Mouse (Mus musculus) limb, embryonic 12.5 days (tissue): ENCODE data around the gene Tbc1d22a. TPM values are rescaled to one million over a fixed set of nuclear protein-coding genes. Genes with fewer than 3 reads are reported as not detected.

Experiments
- ATAC-seq: fragments of 200-750 bp; cut with Nextera tagmentation; 2 replicates; pipeline ENCODE4 v1.8.0; 2017; ENCODE audit warnings: low read depth, moderate TSS enrichment; ENCODE audit not compliant: insufficient number of reproducible peaks, insufficient read depth, low FRiP score, low TSS enrichment
- H3K27ac ChIP-seq: fragments of 300-500 bp; sonication (generic); 2 replicates; pipeline ENCODE4 v1.5.1; 2016; ENCODE audit warnings: mild to moderate bottlenecking, moderate library complexity
- H3K27me3 ChIP-seq: fragments of 300-500 bp; sonication (generic); 2 replicates; pipeline ENCODE4 v1.6.1; 2016; ENCODE audit warnings: mild to moderate bottlenecking, moderate library complexity
- H3K36me3 ChIP-seq: fragments of 300-500 bp; sonication (generic); 2 replicates; pipeline ENCODE4 v1.6.1; 2016; ENCODE audit warnings: mild to moderate bottlenecking, moderate library complexity
- H3K4me1 ChIP-seq: fragments of 300-500 bp; sonication (generic); replicated peaks from 2 replicates; pipeline ENCODE4 v1.6.1; 2016
- H3K4me2 ChIP-seq: fragments of 300-500 bp; sonication (generic); 2 replicates; pipeline ENCODE4 v1.6.1; 2016; ENCODE audit warnings: mild to moderate bottlenecking, moderate library complexity
- H3K4me3 ChIP-seq: fragments of 300-500 bp; sonication (generic); replicated peaks from 2 replicates; pipeline ENCODE4 v1.5.1; 2016; ENCODE audit warnings: mild to moderate bottlenecking
- H3K9ac ChIP-seq: fragments of 300-500 bp; sonication (generic); replicated peaks from 2 replicates; pipeline ENCODE4 v1.6.1; 2016; ENCODE audit warnings: mild to moderate bottlenecking, moderate library complexity
- H3K9me3 ChIP-seq: fragments of 300-500 bp; sonication (generic); 2 replicates; pipeline ENCODE4 v1.6.1; 2016; ENCODE audit warnings: mild to moderate bottlenecking, moderate library complexity
- WGBS: fragments of 180-500 bp; shearing (Covaris S2); methylation state at CpG from one replicate; pipeline ENCODE4 v1.1.7; 2016; 5-methylcytosine and 5-hydroxymethylcytosine counted together
- polyA plus RNA-seq: library from polyadenylated mRNA; unstranded; fragments of >200 nt; fragmentation: Nextera tagmentation; extraction: Ambion mirVana; gene quantifications from 2 replicates; pipeline ENCODE4 v1.2.1, GENCODE M21; 2016

Gene Tbc1d22a
- polyA plus RNA-seq, 1 experiment from 2014 or later: 12.1 TPM

DNA sequence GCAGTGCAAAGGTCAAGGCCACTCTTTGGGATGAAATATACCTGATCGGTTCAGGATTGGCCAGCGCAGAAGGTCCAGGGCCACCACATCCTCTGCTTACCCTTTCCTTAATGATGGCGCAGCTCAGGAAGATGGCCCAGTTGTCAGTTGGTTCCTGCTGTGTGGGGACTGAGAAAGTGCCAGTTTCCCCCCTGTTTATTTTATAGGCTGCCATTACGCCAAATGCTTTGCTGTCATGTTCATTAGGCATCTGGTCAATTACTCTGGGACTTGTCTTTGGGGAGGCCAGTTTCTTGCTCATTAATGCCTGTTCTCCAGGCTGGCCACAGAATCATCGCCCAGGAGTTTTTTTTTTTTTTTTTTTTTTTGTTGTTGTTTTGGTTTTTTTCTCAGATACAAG, 299.1 kb downstream of the Tbc1d22a start:
- Histone ChIP-seq H3K9me3 (no peaks in the 10 kb centered on the region), H3K9ac (no peak overlapping the region), H3K4me3 (no peak overlapping the region), H3K27me3 (no peaks in the 10 kb centered on the region), H3K4me1 (no peaks in the 10 kb centered on the region), H3K27ac (no peak overlapping the region), H3K36me3 (no peaks in the 10 kb centered on the region), H3K4me2 (no peak overlapping the region)
- no peak for ATAC-seq
- 62% methylated on average over 5 of the region's 5 CpGs for WGBS

DNA sequence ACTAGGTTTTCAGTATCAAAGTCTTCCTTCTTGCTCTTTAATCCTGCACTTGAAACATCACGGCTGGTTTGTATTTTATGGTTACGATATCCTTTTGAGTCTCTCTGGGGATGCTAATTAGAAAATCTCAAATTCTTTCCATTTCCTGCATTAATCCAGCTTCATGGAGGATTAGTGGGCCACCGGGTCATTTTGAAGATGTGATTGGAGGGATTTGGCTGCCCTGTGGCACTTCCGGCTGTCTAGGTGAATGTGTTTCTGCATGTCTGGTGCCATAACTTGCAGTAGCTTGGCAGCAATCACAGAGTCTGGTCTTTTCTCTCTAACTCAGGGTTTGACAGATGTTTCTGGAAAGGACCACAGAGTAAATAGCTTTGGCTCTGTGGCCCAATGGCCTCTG, 305.9 kb downstream of the Tbc1d22a start:
- ATAC-seq: no peak
- Histone ChIP-seq H3K9me3 (no peaks in the 10 kb centered on the region), H3K27me3 (no peaks in the 10 kb centered on the region), H3K4me3 (no peak overlapping the region), H3K9ac (no peak overlapping the region), H3K4me2 (no peak overlapping the region), H3K36me3 (no peaks in the 10 kb centered on the region), H3K4me1 (no peaks in the 10 kb centered on the region), H3K27ac (no peak overlapping the region)
- WGBS: 35% methylated on average over 4 of the region's 4 CpGs

DNA sequence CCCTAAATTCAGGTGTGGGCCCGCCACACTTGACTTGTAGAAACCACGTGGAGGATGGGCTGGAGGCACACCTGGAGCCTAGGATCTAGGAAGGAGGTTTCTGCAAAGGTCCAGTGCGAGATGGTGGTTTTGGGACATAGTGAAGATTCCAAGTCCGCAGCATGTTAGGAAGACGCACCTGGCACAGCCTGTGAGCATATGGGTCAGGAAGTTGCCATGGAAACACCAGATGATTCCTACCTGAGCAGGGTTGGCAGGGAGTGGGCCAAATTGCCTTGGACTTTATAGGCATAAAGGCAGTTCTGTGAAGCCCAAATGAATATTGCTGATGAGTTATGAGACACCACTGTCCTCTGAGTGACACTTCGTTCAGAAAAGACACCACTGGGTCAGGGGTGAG, 321.1 kb downstream of the Tbc1d22a start:
- H3K27ac ChIP-seq: no peak overlapping the region
- no peak overlapping the region for H3K4me2 ChIP-seq
- no peaks in the 10 kb centered on the region for H3K27me3 ChIP-seq
- no peak overlapping the region for H3K9ac ChIP-seq
- 82% methylated on average over 6 of the region's 6 CpGs for WGBS
- no peaks in the 10 kb centered on the region for H3K36me3 ChIP-seq
- no peaks in the 10 kb centered on the region for H3K4me1 ChIP-seq
- no peak for ATAC-seq
- H3K4me3 ChIP-seq: no peak overlapping the region
- no peaks in the 10 kb centered on the region for H3K9me3 ChIP-seq

DNA sequence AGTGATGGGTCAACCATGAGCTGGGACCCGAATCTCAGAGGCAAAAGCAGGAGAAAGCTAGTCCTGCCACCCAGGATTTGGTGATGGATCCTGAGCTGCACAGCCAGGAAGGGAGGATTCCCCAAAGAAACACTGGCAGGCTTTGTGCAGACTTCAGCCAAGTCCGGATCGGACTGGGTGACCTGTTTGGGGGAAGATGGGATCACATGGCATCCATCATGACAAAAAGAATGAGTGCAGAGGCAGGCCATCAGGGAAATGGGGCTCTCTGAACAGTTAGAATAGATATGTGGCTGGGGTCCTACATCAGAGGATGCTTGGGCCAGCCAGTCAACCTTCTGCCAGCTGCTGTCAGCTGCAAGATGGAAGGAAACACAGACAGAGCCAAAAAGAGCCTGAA, 328.1 kb downstream of the Tbc1d22a start:
- Histone ChIP-seq H3K4me1 (no peaks in the 10 kb centered on the region), H3K27me3 (no peaks in the 10 kb centered on the region), H3K27ac (no peak overlapping the region), H3K9me3 (no peaks in the 10 kb centered on the region), H3K4me2 (no peak overlapping the region), H3K9ac (no peak overlapping the region), H3K4me3 (no peak overlapping the region), H3K36me3 (no peaks in the 10 kb centered on the region)
- no peak for ATAC-seq
- 74% methylated on average over 3 of the region's 3 CpGs for whole genome bisulfite sequencing

DNA sequence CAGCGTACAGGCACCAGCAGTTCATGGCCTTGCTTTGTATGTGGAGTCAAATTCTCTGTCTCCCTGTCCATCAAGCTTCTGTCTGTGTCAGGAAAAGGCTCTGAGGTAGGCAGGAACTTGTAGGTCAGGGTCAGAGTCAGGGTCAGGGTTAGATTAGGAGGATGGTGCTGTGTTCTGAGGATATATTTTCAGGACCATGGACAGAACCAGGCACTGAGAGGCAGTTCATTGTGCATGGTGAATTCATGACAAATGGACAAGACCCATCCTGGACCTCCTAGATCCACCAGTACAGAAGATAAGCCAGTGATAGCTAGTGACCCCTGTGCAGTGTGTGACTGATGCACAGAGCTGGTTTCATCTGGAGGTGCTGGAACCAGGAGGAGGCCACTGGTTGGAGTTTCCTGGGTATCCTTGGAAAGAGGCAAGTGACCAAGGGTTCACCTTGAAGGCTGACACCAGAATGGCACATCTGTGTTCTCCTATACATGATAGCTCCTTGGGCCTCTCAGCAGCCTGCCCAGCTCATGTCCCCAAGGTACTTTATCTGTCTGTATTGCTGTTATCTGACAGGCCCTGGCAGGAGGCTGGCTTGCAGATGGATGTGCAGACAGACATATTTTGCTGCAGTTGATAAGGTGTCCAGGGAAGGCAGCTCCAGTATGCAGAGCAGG, 330.0 kb downstream of the Tbc1d22a start:
- Histone ChIP-seq H3K9me3 (peaks cover 3% of the 10 kb centered on the region; the same call in 1 of the 2 replicates), H3K36me3 (no peaks in the 10 kb centered on the region), H3K9ac (no peak overlapping the region), H3K27me3 (no peaks in the 10 kb centered on the region), H3K4me3 (no peak overlapping the region), H3K27ac (no peak overlapping the region), H3K4me2 (no peak overlapping the region), H3K4me1 (no peaks in the 10 kb centered on the region)
- ATAC-seq: no peak
- WGBS: 91% methylated on average over 1 of the region's 1 CpGs

Other genes with a start within 250 kb of the Tbc1d22a start
- gene Celsr1, start 180.7 kb upstream of the Tbc1d22a start, polyA plus RNA-seq: 1.9 TPM in 2 replicates
- gene Gramd4, start 156.8 kb upstream of the Tbc1d22a start, polyA plus RNA-seq: 19.2 and 20.0 TPM in 2 replicates
- gene Cerk, start 28.3 kb upstream of the Tbc1d22a start, polyA plus RNA-seq: 19.2 and 21.5 TPM in 2 replicates